ENCODE assay signal across 9 mouse cellular contexts in genomic region chr7:67034369-67034768, GRCm38 (mm10).
A peak's percentile ranks its signal among the peaks of the same experiment; 100 is the strongest.
DNase-seq lines count a peak whose midpoint lies in the region; ATAC-seq and TF ChIP-seq lines count a peak whose summit lies in the region.
"Had no signal": no experiment of that assay in that cellular context is flagged by ENCODE, and none has a peak within 500 bp of the region (broad histone marks: within the 10 kb centered on the region; RNA-seq: fewer than 3 reads in every experiment).

No protein-coding gene starts in this region.

- H3K4me2 ChIP-seq in intestine, embryonic 14.5 days (ENCODE audit: low read length), result no peak overlapping the region
- H3K4me2 ChIP-seq in intestine, postnatal 0 days (replicated peaks; ENCODE audit: low read depth), result no peak overlapping the region
- H3K4me2 ChIP-seq in heart, postnatal 0 days (ENCODE audit: low read depth, low read length), result no peak overlapping the region
- H3K4me2 ChIP-seq in limb, embryonic 14.5 days (replicated peaks; ENCODE audit: low read depth, low read length, severe bottlenecking), result no peak overlapping the region
- H3K4me2 ChIP-seq in stomach, embryonic 14.5 days (replicated peaks; ENCODE audit: low read depth, low read length), result no peak overlapping the region

- peaks cover 3% of the 10 kb centered on the region; the same call in 1 of the 2 replicates for H3K4me1 ChIP-seq in intestine, embryonic 14.5 days (replicated peaks; ENCODE audit: control insufficient read depth, insufficient read depth, low read length)
- no peaks in the 10 kb centered on the region for H3K4me1 ChIP-seq in intestine, postnatal 0 days (replicated peaks; ENCODE audit: control insufficient read depth, insufficient read depth, low read length)
- H3K4me1 ChIP-seq in heart, postnatal 0 days (ENCODE audit: control insufficient read depth, insufficient read depth), result peaks cover 37% of the 10 kb centered on the region
- H3K4me1 ChIP-seq in limb, embryonic 14.5 days (ENCODE audit: control insufficient read depth, insufficient read depth, low read length), result no peaks in the 10 kb centered on the region
- H3K4me1 ChIP-seq in stomach, embryonic 14.5 days (ENCODE audit: control insufficient read depth, insufficient read depth, low read length), result no peaks in the 10 kb centered on the region

- DNase-seq in intestine, embryonic 14.5 days (ENCODE audit: low spot score), result no peak
- DNase-seq in heart, postnatal 0 days (ENCODE audit: low spot score), result no peak
- DNase-seq in limb, embryonic 14.5 days (ENCODE audit: low spot score), result peak; percentile 17
- no peak for DNase-seq in adrenal gland, adult 18-20 months (ENCODE audit: low spot score in 2 of 2)
- no peak for DNase-seq in thymus, adult 18-20 months
- DNase-seq in T-cell, adult 2 months (ENCODE audit: low spot score), result no peak

- ATAC-seq in intestine, embryonic 14.5 days (replicated peaks; ENCODE audit: low FRiP score, low TSS enrichment, low read depth), result peak; percentile 77
- ATAC-seq in intestine, postnatal 0 days, result no peak
- ATAC-seq in heart, postnatal 0 days (ENCODE audit: insufficient read depth, low read depth), result no peak
- ATAC-seq in limb, embryonic 14.5 days (ENCODE audit: low FRiP score, low read depth), result no peak
- peak; percentile 77 for ATAC-seq in stomach, embryonic 14.5 days (ENCODE audit: insufficient number of reproducible peaks, insufficient read depth, low FRiP score, low read depth)
- ATAC-seq: CD4-positive, CD25-positive, alpha-beta regulatory T cell, adult 4 months had no signal

- no peak overlapping the region for H3K4me3 ChIP-seq in intestine, embryonic 14.5 days (ENCODE audit: low read depth, low read length)
- H3K4me3 ChIP-seq in intestine, postnatal 0 days (ENCODE audit: low read depth, low read length), result no peak overlapping the region
- no peak overlapping the region for H3K4me3 ChIP-seq in heart, postnatal 0 days (ENCODE audit: low read depth, low read length)
- H3K4me3 ChIP-seq in limb, embryonic 14.5 days (replicated peaks; ENCODE audit: low read length), result no peak overlapping the region
- H3K4me3 ChIP-seq in stomach, embryonic 14.5 days (ENCODE audit: low read depth, low read length), result no peak overlapping the region

- TF ChIP-seq POLR2A in limb, embryonic 14.5 days (IDR thresholded peaks at IDR 0.05; ENCODE audit: borderline replicate concordance, extremely low read depth, insufficient read depth, insufficient read length), result no peak

- H3K9me3 ChIP-seq in intestine, embryonic 14.5 days (ENCODE audit: control insufficient read depth, low read length), result no peaks in the 10 kb centered on the region
- H3K9me3 ChIP-seq in intestine, postnatal 0 days (ENCODE audit: control insufficient read depth), result no peaks in the 10 kb centered on the region
- no peaks in the 10 kb centered on the region for H3K9me3 ChIP-seq in heart, postnatal 0 days (replicated peaks; ENCODE audit: control insufficient read depth, low read length)
- no peaks in the 10 kb centered on the region for H3K9me3 ChIP-seq in limb, embryonic 14.5 days (ENCODE audit: control insufficient read depth, low read length)
- no peaks in the 10 kb centered on the region for H3K9me3 ChIP-seq in stomach, embryonic 14.5 days (ENCODE audit: control insufficient read depth, low read depth, low read length)

- WGBS in intestine, embryonic 14.5 days, result 61% methylated on average over 2 of the region's 2 CpGs
- 41% methylated on average over 2 of the region's 2 CpGs for WGBS in intestine, postnatal 0 days
- 52% methylated on average over 2 of the region's 2 CpGs for WGBS in heart, postnatal 0 days
- WGBS in limb, embryonic 14.5 days, result 76% methylated on average over 2 of the region's 2 CpGs
- WGBS in stomach, embryonic 14.5 days, result 46% methylated on average over 2 of the region's 2 CpGs

- TF ChIP-seq EP300 in heart, postnatal 0 days (IDR thresholded peaks at IDR 0.05; ENCODE audit: low read depth), result no peak

- H3K27ac ChIP-seq in intestine, embryonic 14.5 days (ENCODE audit: low read depth), result no peak overlapping the region
- H3K27ac ChIP-seq in intestine, postnatal 0 days (ENCODE audit: low read depth, low read length), result no peak overlapping the region
- H3K27ac ChIP-seq in heart, postnatal 0 days (ENCODE audit: low read depth), result peak overlapping the region; percentile 34
- no peak overlapping the region for H3K27ac ChIP-seq in limb, embryonic 14.5 days (replicated peaks; ENCODE audit: low read depth, low read length)
- no peak overlapping the region; the same call in 1 of the 2 replicates for H3K27ac ChIP-seq in stomach, embryonic 14.5 days (ENCODE audit: low read length)

- no peak overlapping the region for H3K9ac ChIP-seq in intestine, embryonic 14.5 days (ENCODE audit: low read length)
- no peak overlapping the region for H3K9ac ChIP-seq in intestine, postnatal 0 days (ENCODE audit: low read depth, low read length)
- no peak overlapping the region for H3K9ac ChIP-seq in heart, postnatal 0 days (replicated peaks; ENCODE audit: low read depth, low read length)
- H3K9ac ChIP-seq in limb, embryonic 14.5 days (ENCODE audit: low read depth, low read length, severe bottlenecking), result no peak overlapping the region
- H3K9ac ChIP-seq in stomach, embryonic 14.5 days (replicated peaks; ENCODE audit: low read depth, low read length), result no peak overlapping the region

- H3K27me3 ChIP-seq in intestine, embryonic 14.5 days (replicated peaks; ENCODE audit: control insufficient read depth, insufficient read depth, low read length), result no peaks in the 10 kb centered on the region
- no peaks in the 10 kb centered on the region for H3K27me3 ChIP-seq in intestine, postnatal 0 days (replicated peaks; ENCODE audit: control insufficient read depth, insufficient read depth, low read length)
- no peaks in the 10 kb centered on the region for H3K27me3 ChIP-seq in heart, postnatal 0 days (ENCODE audit: control insufficient read depth, insufficient read depth, low read length)
- H3K27me3 ChIP-seq in limb, embryonic 14.5 days (ENCODE audit: control insufficient read depth, insufficient read depth, low read length), result no peaks in the 10 kb centered on the region
- H3K27me3 ChIP-seq in stomach, embryonic 14.5 days (ENCODE audit: control insufficient read depth, insufficient read depth, low read length), result no peaks in the 10 kb centered on the region

- H3K36me3 ChIP-seq in intestine, embryonic 14.5 days (ENCODE audit: control insufficient read depth, insufficient read depth, low read length), result no peaks in the 10 kb centered on the region
- no peaks in the 10 kb centered on the region for H3K36me3 ChIP-seq in intestine, postnatal 0 days (ENCODE audit: control insufficient read depth, insufficient read depth)
- 0 out of 2 replicates have a peak, but pooled peaks cover 4% of the 10 kb centered on the region for H3K36me3 ChIP-seq in heart, postnatal 0 days (replicated peaks; ENCODE audit: control insufficient read depth, insufficient read depth, low read length)
- H3K36me3 ChIP-seq in limb, embryonic 14.5 days (ENCODE audit: control insufficient read depth, insufficient read depth, low read length), result 0 out of 2 replicates have a peak, but pooled peaks cover 8% of the 10 kb centered on the region
- no peaks in the 10 kb centered on the region for H3K36me3 ChIP-seq in stomach, embryonic 14.5 days (ENCODE audit: control insufficient read depth, insufficient read depth, low read length)

- no peak for TF ChIP-seq CTCF in intestine, postnatal 0 days (IDR thresholded peaks at IDR 0.05; ENCODE audit: low read depth)
- TF ChIP-seq CTCF in heart, postnatal 0 days (IDR thresholded peaks at IDR 0.05; ENCODE audit: low read depth), result no peak

Comparison
In these comparisons a context has a peak if more than half of its experiments do, and no peak if none do; other contexts are left out.
1. ATAC-seq: peak in intestine, embryonic 14.5 days (single experiment) and stomach, embryonic 14.5 days (single experiment); none in intestine, postnatal 0 days (single experiment), heart, postnatal 0 days (single experiment) and limb, embryonic 14.5 days (single experiment).